Mouse (Mus musculus): Measurements from ENCODE around the gene Nufip1.

DNA sequence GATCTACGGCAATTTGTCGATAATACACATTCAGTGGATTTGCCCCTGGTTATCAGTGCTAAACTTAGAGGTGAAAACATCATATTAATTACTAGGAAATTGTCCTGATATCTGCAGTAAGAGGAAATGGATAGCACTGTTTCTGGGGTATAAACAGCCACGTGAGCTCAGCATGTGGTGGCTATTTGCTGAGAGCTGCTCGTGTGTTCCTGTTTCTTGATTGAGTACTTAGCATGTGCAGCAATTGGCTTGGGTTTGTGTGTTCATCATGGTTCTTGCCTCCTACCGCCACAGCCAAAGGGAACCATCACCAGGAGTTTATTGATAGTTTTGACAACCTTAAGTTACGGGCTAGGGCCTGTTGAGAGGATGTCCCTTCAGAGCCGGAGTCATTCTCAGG, 63.6 kb downstream of the Nufip1 start:
- TF ChIP-seq NANOG (IDR thresholded peaks at IDR 0.05; ENCODE audit: borderline replicate concordance, low read length) (no peak), CTCF (conservative IDR thresholded peaks at IDR 0.05; ENCODE audit: low read length) (no peak), POU5F1 (IDR thresholded peaks at IDR 0.05; ENCODE audit: borderline replicate concordance, low read length) (no peak)

Measured in E14TG2a.4 (cell line).